Mouse (Mus musculus) embryonic fibroblast, embryonic 13.5 days (primary cell): ENCODE measurements around the gene Atp10a. TPM values are rescaled to one million over a fixed set of nuclear protein-coding genes. Genes with fewer than 3 reads are reported as not detected.

Experiments
- H3K27ac ChIP-seq: 2 replicates; pipeline ENCODE4 v1.5.1; 2012; ENCODE audit warnings: low read length, control low read depth, inconsistent platforms; ENCODE audit not compliant: insufficient read depth
- H3K4me1 ChIP-seq: 2 replicates; pipeline ENCODE4 v1.6.1; 2011; ENCODE audit warnings: low read length; ENCODE audit not compliant: control insufficient read depth, insufficient read depth
- H3K4me3 ChIP-seq: 2 replicates; pipeline ENCODE4 v1.5.1; 2011; ENCODE audit warnings: mild to moderate bottlenecking, control low read depth, low read length; ENCODE audit not compliant: insufficient read depth
- CTCF ChIP-seq: IDR thresholded peaks from 2 replicates; pipeline ENCODE4 v1.5.1; 2011; ENCODE audit warnings: mild to moderate bottlenecking, control low read depth, low read length, moderate library complexity, borderline replicate concordance; ENCODE audit not compliant: insufficient read depth
- POLR2A ChIP-seq: IDR thresholded peaks from 2 replicates; pipeline ENCODE4 v1.6.1; 2011; ENCODE audit warnings: low read depth, mild to moderate bottlenecking, control low read depth, low read length, moderate library complexity
- polyA plus RNA-seq: library from polyadenylated mRNA; stranded (reverse); fragments of >200 nt; gene quantifications from 2 replicates; pipeline ENCODE4 v1.2.4, GENCODE M21; 2011; ENCODE audit warnings: low read depth; ENCODE audit not compliant: missing spikeins, insufficient read length

Atp10a gene
- polyA plus RNA-seq, 1 experiment, result 17.2 TPM

- peaks cover 28% of the 10 kb centered on the region for H3K4me1 ChIP-seq
- peak overlapping the region; percentile 34; the same call in 1 of the 2 replicates for H3K27ac ChIP-seq
- H3K4me3 ChIP-seq, result no peak overlapping the region
- TF ChIP-seq POLR2A, result no peak
- TF ChIP-seq CTCF, result no peak
Measured at GRCm38 (mm10) chr7:58690069-58690923, 34.3 kb downstream of the Atp10a start.

GRCm38 (mm10) chr7:58690997-58691596, 35.1 kb downstream of the Atp10a start:
- TF ChIP-seq POLR2A, result no peak
- no peak for TF ChIP-seq CTCF
- Histone ChIP-seq H3K4me3 (no peak overlapping the region), H3K4me1 (peaks cover 28% of the 10 kb centered on the region), H3K27ac (peak overlapping the region; percentile 34; the same call in 1 of the 2 replicates)

DNA sequence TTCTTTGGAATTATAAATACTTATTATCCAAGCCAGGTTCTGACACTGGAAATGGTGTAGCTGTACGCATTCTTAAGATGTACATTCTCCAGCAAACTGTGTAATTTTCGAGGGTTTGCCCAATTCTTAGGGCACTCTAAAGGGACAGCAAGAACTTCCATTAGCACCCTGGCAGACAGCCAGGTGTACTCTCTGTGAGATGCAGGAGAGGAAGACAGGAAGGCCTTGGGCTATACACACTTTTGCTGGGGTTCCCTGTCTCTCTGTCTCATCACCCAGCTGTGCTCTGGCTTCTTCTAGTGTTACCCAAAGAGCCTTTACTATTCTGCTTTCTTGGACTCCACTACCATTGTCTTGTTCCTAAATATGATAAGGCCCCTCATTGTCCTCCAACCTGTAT, 36.7 kb downstream of the Atp10a start:
- TF ChIP-seq POLR2A, result no peak
- TF ChIP-seq CTCF, result no peak
- Histone ChIP-seq H3K4me1 (peaks cover 28% of the 10 kb centered on the region), H3K27ac (no peak overlapping the region), H3K4me3 (no peak overlapping the region)

DNA sequence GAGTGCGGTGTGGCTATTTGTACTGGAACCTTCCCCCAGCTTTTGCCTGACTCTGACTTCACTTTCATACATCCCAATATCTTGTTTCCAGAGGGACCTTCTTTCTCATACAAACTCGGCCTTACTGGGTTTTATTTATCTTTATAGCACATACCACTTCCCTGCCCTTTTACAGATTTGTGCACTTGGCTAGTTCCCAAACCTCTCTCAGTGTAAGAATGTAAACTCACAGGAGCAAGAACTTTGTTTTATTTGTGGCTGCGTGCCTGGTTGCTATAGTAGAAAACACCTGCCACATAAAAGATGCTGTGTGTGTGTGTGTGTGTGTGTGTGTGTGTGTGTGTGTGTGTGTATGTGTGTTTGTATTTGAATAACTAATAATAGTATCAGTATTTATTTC, 37.4 kb downstream of the Atp10a start:
- no peak for TF ChIP-seq POLR2A
- no peak for TF ChIP-seq CTCF
- Histone ChIP-seq H3K4me3 (no peak overlapping the region), H3K27ac (no peak overlapping the region)

DNA sequence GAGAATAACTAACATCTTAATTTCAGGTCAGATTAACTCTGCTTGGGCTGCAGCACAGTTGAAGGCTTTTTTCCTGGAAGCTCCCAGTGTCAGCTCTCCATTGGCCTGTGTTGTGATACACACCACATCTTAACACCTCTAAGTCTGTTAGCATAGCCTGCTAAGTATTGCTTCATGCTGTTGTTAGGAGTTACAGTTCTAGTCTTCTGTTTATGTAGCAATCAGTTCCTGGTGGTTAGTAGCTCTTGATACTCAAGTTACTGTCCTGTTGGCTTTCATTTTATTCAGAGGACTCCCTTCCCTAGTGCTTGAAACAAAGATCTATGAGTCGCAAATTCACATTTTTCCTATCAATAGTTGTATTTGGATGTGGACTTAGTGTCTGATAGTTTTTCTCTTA, 39.7 kb downstream of the Atp10a start:
- Histone ChIP-seq H3K4me3 (no peak overlapping the region), H3K4me1 (peaks cover 18% of the 10 kb centered on the region), H3K27ac (no peak overlapping the region)
- TF ChIP-seq CTCF (no peak), POLR2A (no peak)

More for the DNA sequence above, 37.4 kb downstream of the Atp10a start:
- peaks cover 28% of the 10 kb centered on the region for H3K4me1 ChIP-seq

DNA sequence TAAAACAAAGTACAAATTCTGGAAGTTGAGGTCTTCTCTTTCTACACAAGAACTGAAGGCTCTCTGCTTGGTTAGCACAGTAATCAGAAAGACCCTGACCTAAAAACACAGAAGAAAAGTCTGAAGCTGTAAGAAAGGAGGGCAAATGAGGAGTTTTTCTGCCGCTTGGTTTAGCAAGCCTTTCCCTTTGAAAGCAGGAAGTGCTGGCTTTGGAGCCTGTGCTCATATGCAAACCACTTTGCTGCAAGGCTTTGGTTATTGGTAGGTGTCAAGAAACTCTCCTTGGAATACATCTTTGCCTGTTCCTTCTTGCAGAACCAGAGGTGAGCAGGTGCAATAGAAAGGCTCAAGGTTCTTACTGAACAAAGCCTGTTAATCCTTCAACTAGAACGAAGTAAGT, 41.1 kb downstream of the Atp10a start:
- H3K27ac ChIP-seq, result no peak overlapping the region
- TF ChIP-seq CTCF (no peak), POLR2A (no peak)

DNA sequence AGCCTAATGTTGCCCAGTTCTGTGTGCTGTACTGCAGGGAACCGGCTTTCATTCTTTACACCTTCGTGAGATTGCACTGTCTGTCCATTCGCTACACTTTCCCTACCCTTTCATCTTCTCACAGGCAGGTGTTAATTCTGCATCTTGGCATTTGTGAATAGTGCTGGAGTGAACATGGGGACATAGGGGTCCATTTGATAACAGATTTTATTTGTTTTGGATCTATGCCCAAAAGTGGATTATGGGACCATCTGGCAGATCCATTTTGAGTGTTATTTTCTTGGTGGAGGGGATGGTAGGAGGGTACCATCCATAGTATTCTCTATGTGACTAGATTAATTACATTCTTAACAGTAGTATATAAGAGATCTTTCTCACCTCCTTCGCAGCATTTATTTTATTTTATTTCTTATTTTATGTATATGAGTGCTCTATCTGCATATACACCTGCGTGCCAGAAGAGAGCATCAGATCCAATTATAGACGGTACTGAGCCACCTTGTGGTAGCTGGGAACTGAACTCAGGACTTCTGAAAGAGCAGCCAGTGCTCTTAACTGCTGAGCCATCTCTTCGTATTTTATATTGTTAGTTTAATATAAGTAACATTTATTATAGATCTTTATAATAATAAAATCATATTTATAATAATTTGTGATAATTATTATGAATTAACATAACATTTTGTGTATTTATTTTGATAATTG, 42.9 kb downstream of the Atp10a start:
- Histone ChIP-seq H3K27ac (no peak overlapping the region), H3K4me1 (no peaks in the 10 kb centered on the region), H3K4me3 (no peak overlapping the region)
- TF ChIP-seq POLR2A, result no peak
- TF ChIP-seq CTCF, result no peak

More for the DNA sequence above, 41.1 kb downstream of the Atp10a start:
- Histone ChIP-seq H3K4me1 (peaks cover 9% of the 10 kb centered on the region), H3K4me3 (no peak overlapping the region)

- H3K4me3 ChIP-seq, result no peak overlapping the region
- no peaks in the 10 kb centered on the region for H3K4me1 ChIP-seq
- TF ChIP-seq CTCF (no peak), POLR2A (no peak)
- no peak overlapping the region for H3K27ac ChIP-seq
Measured at GRCm38 (mm10) chr7:58701311-58701710, 45.3 kb downstream of the Atp10a start.

GRCm38 (mm10) chr7:58705158-58705557, 49.2 kb downstream of the Atp10a start:
- no peak overlapping the region for H3K4me3 ChIP-seq
- H3K4me1 ChIP-seq, result no peaks in the 10 kb centered on the region
- TF ChIP-seq POLR2A, result no peak
- TF ChIP-seq CTCF, result no peak
- no peak overlapping the region for H3K27ac ChIP-seq
